Mouse (Mus musculus) embryonic facial prominence, embryonic 11.5 days (tissue): ENCODE results near the gene Pde4dip. TPM values are rescaled to one million over a fixed set of nuclear protein-coding genes. Genes with fewer than 3 reads are reported as not detected.

Experiments
- ATAC-seq: fragments of 200-750 bp; cut with Nextera tagmentation; replicated peaks from 2 replicates; pipeline ENCODE4 v1.8.0; 2017; ENCODE audit warnings: low read depth; ENCODE audit not compliant: insufficient number of reproducible peaks, low FRiP score, low TSS enrichment
- DNase-seq: peaks from one replicate; pipeline ENCODE4 v3.0.0-alpha.2; 2015; ENCODE audit warnings: low spot score
- H3K27ac ChIP-seq: fragments of 300-500 bp; sonication (generic); replicated peaks from 2 replicates; pipeline ENCODE4 v1.5.1; 2014; ENCODE audit warnings: mild to moderate bottlenecking, low read depth, low read length, control low read depth
- H3K27me3 ChIP-seq: fragments of 300-500 bp; sonication (generic); 2 replicates; pipeline ENCODE4 v1.6.1; 2014; ENCODE audit warnings: mild to moderate bottlenecking, low read length, moderate library complexity, mixed read lengths; ENCODE audit not compliant: control insufficient read depth, insufficient read depth
- H3K36me3 ChIP-seq: fragments of 300-500 bp; sonication (generic); replicated peaks from 2 replicates; pipeline ENCODE4 v1.6.1; 2014; ENCODE audit warnings: low read depth, mild to moderate bottlenecking, low read length, moderate library complexity, mixed read lengths; ENCODE audit not compliant: control insufficient read depth, insufficient read depth
- H3K4me1 ChIP-seq: fragments of 300-500 bp; sonication (generic); 2 replicates; pipeline ENCODE4 v1.6.1; 2014; ENCODE audit warnings: low read length, mixed read lengths; ENCODE audit not compliant: control insufficient read depth, insufficient read depth
- H3K4me2 ChIP-seq: fragments of 300-500 bp; sonication (generic); 2 replicates; pipeline ENCODE4 v1.6.1; 2014; ENCODE audit warnings: low read depth, mild to moderate bottlenecking, control low read depth, low read length, moderate library complexity
- H3K4me3 ChIP-seq: fragments of 300-500 bp; sonication (generic); 2 replicates; pipeline ENCODE4 v1.5.1; 2014; ENCODE audit warnings: low read depth, low read length, control low read depth
- H3K9ac ChIP-seq: fragments of 300-500 bp; sonication (generic); replicated peaks from 2 replicates; pipeline ENCODE4 v1.6.1; 2014; ENCODE audit warnings: mild to moderate bottlenecking, control low read depth, low read length
- H3K9me3 ChIP-seq: fragments of 300-500 bp; sonication (generic); replicated peaks from 2 replicates; pipeline ENCODE4 v1.6.1; 2016; ENCODE audit warnings: mild to moderate bottlenecking, low read length, inconsistent platforms, mixed read lengths; ENCODE audit not compliant: control insufficient read depth
- WGBS: fragments of 180-500 bp; shearing (Covaris S2); extraction: QIAGEN DNeasy Blood & Tissue Kit; methylation state at CpG from one replicate; pipeline ENCODE4 v1.1.7; 2014; 5-methylcytosine and 5-hydroxymethylcytosine counted together
- polyA plus RNA-seq: library from polyadenylated mRNA; unstranded; fragments of >200 nt; fragmentation: Nextera tagmentation; extraction: Ambion mirVana; gene quantifications from 2 replicates; pipeline ENCODE4 v1.2.1, GENCODE M21; 2014

Pde4dip gene
- polyA plus RNA-seq, 1 experiment from 2014 or later, result 29.2 TPM

- no peak overlapping the region for H3K4me3 ChIP-seq
- ATAC-seq (no peak), DNase-seq (peak; percentile 38)
- no peak overlapping the region for H3K9ac ChIP-seq
- no peak overlapping the region for H3K27ac ChIP-seq
- no peaks in the 10 kb centered on the region for H3K4me1 ChIP-seq
- no peaks in the 10 kb centered on the region for H3K9me3 ChIP-seq
- H3K36me3 ChIP-seq, result no peaks in the 10 kb centered on the region
- 46% methylated on average over 6 of the region's 6 CpGs for WGBS
- 0 out of 2 replicates have a peak, but pooled peaks cover 2% of the 10 kb centered on the region for H3K27me3 ChIP-seq
- H3K4me2 ChIP-seq, result no peak overlapping the region
These were observed 6.2 kb upstream of the Pde4dip start for GRCm38 (mm10) chr3:97894695-97895094.

GRCm38 (mm10) chr3:97890205-97890604 lies 1.7 kb upstream of the Pde4dip start:
- H3K27me3 ChIP-seq, result peaks cover 12% of the 10 kb centered on the region
- H3K9ac ChIP-seq, result no peak overlapping the region
- H3K9me3 ChIP-seq, result no peaks in the 10 kb centered on the region
- no peak for DNase-seq
- H3K4me1 ChIP-seq, result no peaks in the 10 kb centered on the region
- H3K27ac ChIP-seq, result no peak overlapping the region
- H3K4me3 ChIP-seq, result no peak overlapping the region
- 74% methylated on average over 6 of the region's 6 CpGs for WGBS
- no peak for ATAC-seq
- H3K36me3 ChIP-seq, result no peaks in the 10 kb centered on the region
- no peak overlapping the region for H3K4me2 ChIP-seq

DNA sequence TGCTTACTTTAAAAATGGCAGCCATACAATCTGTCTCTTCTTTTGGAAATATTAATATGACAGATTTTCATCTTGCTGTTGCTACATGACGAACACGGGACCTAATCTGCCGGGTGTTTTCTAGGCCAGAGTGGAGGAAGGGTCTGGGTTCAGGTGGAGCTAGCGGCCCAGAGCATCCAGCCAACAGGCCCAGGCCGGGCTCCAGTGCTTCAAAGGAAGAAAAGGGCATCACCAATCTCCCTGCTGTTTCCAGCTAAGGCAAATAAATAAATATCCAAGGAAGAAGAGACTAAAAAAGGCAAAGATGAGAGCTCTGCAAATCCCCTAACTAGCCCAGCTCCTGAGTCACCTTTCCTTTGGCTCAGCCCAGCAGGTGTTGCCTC lies 731 bp downstream of the Pde4dip start:
- 56% methylated on average over 5 of the region's 5 CpGs for WGBS
- Histone ChIP-seq H3K27me3 (peaks cover 12% of the 10 kb centered on the region), H3K9ac (no peak overlapping the region), H3K27ac (no peak overlapping the region), H3K4me3 (no peak overlapping the region), H3K4me2 (no peak overlapping the region; the same call in 1 of the 2 replicates), H3K36me3 (no peaks in the 10 kb centered on the region), H3K4me1 (no peaks in the 10 kb centered on the region), H3K9me3 (no peaks in the 10 kb centered on the region)
- DNase-seq (no peak), ATAC-seq (no peak)

GRCm38 (mm10) chr3:97881576-97881975 lies 6.9 kb downstream of the Pde4dip start:
- DNase-seq (no peak), ATAC-seq (no peak)
- Histone ChIP-seq H3K9ac (no peak overlapping the region), H3K9me3 (no peaks in the 10 kb centered on the region), H3K36me3 (no peaks in the 10 kb centered on the region), H3K4me1 (no peaks in the 10 kb centered on the region), H3K27me3 (no peaks in the 10 kb centered on the region), H3K4me3 (no peak overlapping the region), H3K27ac (no peak overlapping the region), H3K4me2 (no peak overlapping the region)
- WGBS, result 94% methylated on average over 5 of the region's 5 CpGs

DNA sequence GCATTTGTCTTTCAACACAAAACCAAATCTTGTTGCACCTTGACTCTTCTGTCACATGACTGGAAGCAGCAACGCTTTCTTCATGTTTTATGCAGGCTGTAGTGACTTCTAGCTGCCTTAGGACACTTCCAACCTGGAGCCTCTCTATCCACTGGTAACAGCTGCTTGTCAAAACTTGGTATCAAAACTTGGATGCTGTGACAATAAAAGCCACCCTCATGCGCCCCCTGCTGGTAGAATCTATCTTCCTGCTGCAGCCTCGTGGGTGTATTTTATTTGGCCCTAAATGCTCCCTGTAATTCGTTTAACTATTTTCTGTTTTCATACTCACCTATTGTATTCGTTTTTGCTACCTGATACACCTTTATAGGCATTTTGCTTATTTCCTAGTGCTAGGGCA lies 9.3 kb downstream of the Pde4dip start:
- Histone ChIP-seq H3K4me3 (no peak overlapping the region), H3K9me3 (no peaks in the 10 kb centered on the region), H3K4me2 (no peak overlapping the region), H3K9ac (no peak overlapping the region), H3K27ac (no peak overlapping the region), H3K27me3 (no peaks in the 10 kb centered on the region), H3K36me3 (no peaks in the 10 kb centered on the region), H3K4me1 (no peaks in the 10 kb centered on the region)
- peak; percentile 86 for DNase-seq
- ATAC-seq, result no peak
- WGBS, result 21% methylated on average over 5 of the region's 5 CpGs

DNA sequence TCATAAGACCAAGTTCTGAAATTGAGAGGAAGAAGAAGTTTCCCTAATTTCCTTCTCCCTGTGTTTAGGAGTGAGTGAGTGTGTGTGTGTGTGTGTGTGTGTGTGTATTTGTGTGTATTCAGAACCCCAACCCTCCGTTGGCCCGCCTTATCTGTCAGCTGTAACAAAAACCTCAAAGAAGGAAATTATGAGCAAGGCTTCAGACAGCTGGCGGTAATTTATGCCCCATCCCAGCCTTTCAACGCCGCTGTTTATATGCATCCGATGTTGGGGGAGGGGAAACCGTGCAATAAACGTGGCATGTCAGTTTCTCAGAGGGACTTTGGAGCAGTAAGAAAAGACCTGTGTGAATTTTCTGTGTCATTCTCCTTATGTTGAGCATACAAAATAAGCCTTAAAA lies 12.2 kb downstream of the Pde4dip start:
- no peaks in the 10 kb centered on the region for H3K4me1 ChIP-seq
- H3K4me2 ChIP-seq, result no peak overlapping the region
- ATAC-seq (no peak), DNase-seq (peak; percentile 23)
- no peaks in the 10 kb centered on the region for H3K9me3 ChIP-seq
- H3K36me3 ChIP-seq, result no peaks in the 10 kb centered on the region
- H3K27ac ChIP-seq, result no peak overlapping the region
- H3K27me3 ChIP-seq, result no peaks in the 10 kb centered on the region
- H3K4me3 ChIP-seq, result no peak overlapping the region
- WGBS, result 37% methylated on average over 8 of the region's 8 CpGs
- no peak overlapping the region for H3K9ac ChIP-seq

DNA sequence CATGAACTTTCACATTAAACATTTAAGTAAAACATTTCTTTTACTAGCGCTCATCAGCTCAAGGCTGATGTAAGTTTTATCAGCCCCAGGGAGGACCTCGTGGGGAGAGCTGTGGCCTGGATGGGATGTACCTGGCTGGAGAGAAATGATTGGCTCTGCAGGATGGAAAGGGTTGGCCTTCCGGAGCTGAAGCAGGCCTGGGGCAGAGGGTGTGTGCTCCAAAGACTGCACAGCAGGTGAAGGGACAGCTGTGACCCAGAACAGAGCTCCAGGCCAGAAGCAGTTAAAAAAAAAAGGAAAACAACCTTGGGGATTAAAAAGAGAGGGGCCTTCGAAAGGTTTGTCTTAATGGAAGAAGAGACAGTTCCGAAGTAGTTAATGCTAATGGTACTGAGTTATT lies 13.7 kb downstream of the Pde4dip start:
- H3K4me1 ChIP-seq, result no peaks in the 10 kb centered on the region
- no peak overlapping the region for H3K4me3 ChIP-seq
- H3K27ac ChIP-seq, result no peak overlapping the region
- WGBS, result 20% methylated on average over 5 of the region's 5 CpGs
- no peaks in the 10 kb centered on the region for H3K36me3 ChIP-seq
- H3K4me2 ChIP-seq, result no peak overlapping the region
- no peaks in the 10 kb centered on the region for H3K9me3 ChIP-seq
- DNase-seq, result no peak
- ATAC-seq, result no peak
- no peak overlapping the region for H3K9ac ChIP-seq
- H3K27me3 ChIP-seq, result no peaks in the 10 kb centered on the region

DNA sequence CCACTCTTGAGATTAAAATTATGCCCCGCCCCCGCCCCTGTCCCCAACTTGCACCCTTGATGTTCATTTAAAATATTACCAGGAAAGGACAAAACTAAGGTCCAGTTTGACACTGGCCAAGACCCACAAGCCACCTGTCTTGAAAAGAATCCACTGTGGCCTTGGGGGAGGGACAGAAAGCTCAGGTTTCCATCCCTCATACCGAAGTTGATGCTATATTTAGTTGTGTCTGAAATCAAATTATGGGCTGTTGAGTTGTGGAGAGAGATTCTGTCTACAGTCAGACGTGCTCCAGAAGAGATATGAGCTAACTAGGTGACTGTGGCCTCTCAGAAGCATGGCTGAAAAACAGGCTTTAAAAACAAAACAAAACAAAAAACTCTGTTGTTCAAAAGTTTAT lies 18.8 kb downstream of the Pde4dip start:
- 72% methylated on average over 4 of the region's 4 CpGs for WGBS
- H3K4me1 ChIP-seq, result peaks cover 5% of the 10 kb centered on the region

More for the DNA sequence above, 18.8 kb downstream of the Pde4dip start:
- H3K4me2 ChIP-seq, result no peak overlapping the region
- no peak overlapping the region for H3K4me3 ChIP-seq
- no peaks in the 10 kb centered on the region for H3K36me3 ChIP-seq
- H3K27ac ChIP-seq, result no peak overlapping the region
- no peak overlapping the region for H3K9ac ChIP-seq
- ATAC-seq (no peak), DNase-seq (no peak)
- H3K9me3 ChIP-seq, result no peaks in the 10 kb centered on the region
- peaks cover 20% of the 10 kb centered on the region for H3K27me3 ChIP-seq
